ENCODE assay signal across 8 mouse cellular contexts in genomic region chr1:121328193-121328555, GRCm38 (mm10). TPM values are rescaled to one million over a fixed set of nuclear protein-coding genes. Genes with fewer than 3 reads are reported as not detected.
DNase-seq lines count a peak whose midpoint lies in the region; ATAC-seq and TF ChIP-seq lines count a peak whose summit lies in the region.

No protein-coding gene starts in this region.

- no peak for TF ChIP-seq POLR2A in ES-Bruce4 (IDR thresholded peaks at IDR 0.05; ENCODE audit: insufficient read depth, low read length)

- H3K9ac ChIP-seq in ES-Bruce4 (ENCODE audit: low read depth, poor library complexity, severe bottlenecking), result peak overlapping the region; percentile 73
- H3K9ac ChIP-seq in forebrain, embryonic 12.5 days, result peak overlapping the region; percentile 78
- H3K9ac ChIP-seq in liver, embryonic 12.5 days, result peak overlapping the region; percentile 84
- peak overlapping the region; percentile 92 for H3K9ac ChIP-seq in stomach, embryonic 16.5 days (ENCODE audit: low read length)

- peak overlapping the region; percentile 81 for H3K4me3 ChIP-seq in heart, embryonic 10.5 days
- peak overlapping the region; percentile 78 for H3K4me3 ChIP-seq in ES-Bruce4 (ENCODE audit: low read depth, low read length)
- H3K4me3 ChIP-seq in forebrain, embryonic 12.5 days (replicated peaks), result peak overlapping the region; percentile 74
- peak overlapping the region; percentile 78 for H3K4me3 ChIP-seq in liver, embryonic 12.5 days
- peak overlapping the region; percentile 93 for H3K4me3 ChIP-seq in stomach, embryonic 16.5 days (replicated peaks; ENCODE audit: low read length)

- no peaks in the 10 kb centered on the region for H3K36me3 ChIP-seq in heart, embryonic 10.5 days
- H3K36me3 ChIP-seq in ES-Bruce4 (ENCODE audit: control insufficient read depth, insufficient read depth, low read length, poor library complexity, severe bottlenecking), result no peaks in the 10 kb centered on the region
- H3K36me3 ChIP-seq in forebrain, embryonic 12.5 days (replicated peaks), result no peaks in the 10 kb centered on the region; the same call in 1 of the 2 replicates
- no peaks in the 10 kb centered on the region for H3K36me3 ChIP-seq in liver, embryonic 12.5 days
- no peaks in the 10 kb centered on the region for H3K36me3 ChIP-seq in stomach, embryonic 16.5 days (ENCODE audit: control insufficient read depth, insufficient read depth, low read length)

- H3K27ac ChIP-seq in heart, embryonic 10.5 days, result peak overlapping the region; percentile 92
- no peak overlapping the region for H3K27ac ChIP-seq in ES-Bruce4 (ENCODE audit: insufficient read depth, low read length)
- H3K27ac ChIP-seq in forebrain, embryonic 12.5 days, result peak overlapping the region; percentile 94
- peak overlapping the region; percentile 90 for H3K27ac ChIP-seq in liver, embryonic 12.5 days
- peak overlapping the region; percentile 93 for H3K27ac ChIP-seq in stomach, embryonic 16.5 days (ENCODE audit: low read length)

- DNase-seq in heart, embryonic 10.5 days (ENCODE audit: low spot score), result peak; percentile 75
- no peak for DNase-seq in heart, postnatal 25 days (ENCODE audit: low spot score)
- DNase-seq in layer of hippocampus, postnatal 10 days (ENCODE audit: low spot score in 2 of 2), result no peak
- no peak for DNase-seq in testis, postnatal 14 days (ENCODE audit: low spot score)

- H3K4me1 ChIP-seq in heart, embryonic 10.5 days, result peaks cover 13% of the 10 kb centered on the region; the same call in 1 of the 2 replicates
- no peaks in the 10 kb centered on the region for H3K4me1 ChIP-seq in ES-Bruce4 (ENCODE audit: control insufficient read depth, insufficient read depth, low read length)
- peaks cover 19% of the 10 kb centered on the region for H3K4me1 ChIP-seq in forebrain, embryonic 12.5 days
- H3K4me1 ChIP-seq in liver, embryonic 12.5 days, result peaks cover 21% of the 10 kb centered on the region; the same call in 1 of the 2 replicates
- H3K4me1 ChIP-seq in stomach, embryonic 16.5 days (ENCODE audit: control insufficient read depth, insufficient read depth, low read length), result peaks cover 15% of the 10 kb centered on the region

- H3K4me2 ChIP-seq in forebrain, embryonic 12.5 days, result peak overlapping the region; percentile 65
- peak overlapping the region; percentile 83 for H3K4me2 ChIP-seq in liver, embryonic 12.5 days
- peak overlapping the region; percentile 64 for H3K4me2 ChIP-seq in stomach, embryonic 16.5 days (ENCODE audit: low read depth, low read length)

- H3K27me3 ChIP-seq in heart, embryonic 10.5 days (ENCODE audit: insufficient read depth, poor library complexity, severe bottlenecking), result no peaks in the 10 kb centered on the region
- no peaks in the 10 kb centered on the region for H3K27me3 ChIP-seq in ES-Bruce4 (ENCODE audit: control insufficient read depth, insufficient read depth, low read length, poor library complexity, severe bottlenecking)
- no peaks in the 10 kb centered on the region for H3K27me3 ChIP-seq in forebrain, embryonic 12.5 days
- H3K27me3 ChIP-seq in liver, embryonic 12.5 days (replicated peaks), result no peaks in the 10 kb centered on the region
- H3K27me3 ChIP-seq in stomach, embryonic 16.5 days (ENCODE audit: control insufficient read depth, insufficient read depth, low read length), result no peaks in the 10 kb centered on the region

- no peaks in the 10 kb centered on the region for H3K9me3 ChIP-seq in heart, embryonic 10.5 days
- no peaks in the 10 kb centered on the region for H3K9me3 ChIP-seq in ES-Bruce4 (replicated peaks; ENCODE audit: control insufficient read depth, insufficient read depth, low read length, poor library complexity, severe bottlenecking)
- H3K9me3 ChIP-seq in forebrain, embryonic 12.5 days, result no peaks in the 10 kb centered on the region
- no peaks in the 10 kb centered on the region for H3K9me3 ChIP-seq in liver, embryonic 12.5 days (replicated peaks)
- no peaks in the 10 kb centered on the region for H3K9me3 ChIP-seq in stomach, embryonic 16.5 days (replicated peaks; ENCODE audit: control insufficient read depth, low read length)

- TF ChIP-seq CTCF in ES-Bruce4 (IDR thresholded peaks at IDR 0.05; ENCODE audit: low read depth, low read length), result no peak

- intact Hi-C loops in heart, postnatal 25 days (cut with DNase I), result loop anchor here (5.0 to 10.0 kb wide), 2 partner anchors 104 to 237 kb away; partner anchors contain the start of genes Ccdc93 and Ddx18

- ATAC-seq in forebrain, embryonic 12.5 days (ENCODE audit: low FRiP score), result peak; percentile 52
- ATAC-seq in liver, embryonic 12.5 days, result peak; percentile 78
- peak; percentile 51 for ATAC-seq in stomach, embryonic 16.5 days (ENCODE audit: insufficient read depth, low FRiP score)

- WGBS in heart, embryonic 10.5 days, result 6% methylated on average over 7 of the region's 7 CpGs
- 6% methylated on average over 7 of the region's 7 CpGs for WGBS in forebrain, embryonic 12.5 days
- WGBS in liver, embryonic 12.5 days (ENCODE audit: insufficient replicate concordance), result 3% methylated on average over 7 of the region's 7 CpGs
- 1% methylated on average over 7 of the region's 7 CpGs for WGBS in stomach, embryonic 16.5 days

- TF ChIP-seq EP300 in ES-Bruce4 (IDR thresholded peaks at IDR 0.05; ENCODE audit: insufficient read depth, low read depth, low read length), result no peak

RNA-seq across cellular contexts. Expression of gene Insig2, which starts 4.2 kb away (rescaled TPM):
- polyA plus RNA-seq in heart, embryonic 10.5 days (2016; fragmentation: Nextera tagmentation; extraction: Ambion mirVana), result 24.5 and 25.9 TPM in 2 replicates
- 10 to 100 TPM; 58.1 to 65.9 TPM for total RNA-seq in heart, postnatal 25 days (2021)
- 17.2 and 21.7 TPM in 2 replicates for polyA plus RNA-seq in ES-Bruce4 (2011; ENCODE audit: insufficient read depth, insufficient read length, low read depth, missing spikeins)
- 26.1 and 28.6 TPM in 2 replicates for polyA plus RNA-seq in forebrain, embryonic 12.5 days (2016; fragmentation: Nextera tagmentation; extraction: Ambion mirVana)
- polyA plus RNA-seq in liver, embryonic 12.5 days (2016; fragmentation: Nextera tagmentation; extraction: Ambion mirVana), result 9.3 and 9.8 TPM in 2 replicates
- polyA plus RNA-seq in stomach, embryonic 16.5 days (2015; fragmentation: Nextera tagmentation; extraction: Ambion mirVana), result 27.9 and 29.6 TPM in 2 replicates
- 10 to 100 TPM; 38.9 to 44.9 TPM for total RNA-seq in layer of hippocampus, postnatal 10 days (2021)
